In the genomic region with DNA sequence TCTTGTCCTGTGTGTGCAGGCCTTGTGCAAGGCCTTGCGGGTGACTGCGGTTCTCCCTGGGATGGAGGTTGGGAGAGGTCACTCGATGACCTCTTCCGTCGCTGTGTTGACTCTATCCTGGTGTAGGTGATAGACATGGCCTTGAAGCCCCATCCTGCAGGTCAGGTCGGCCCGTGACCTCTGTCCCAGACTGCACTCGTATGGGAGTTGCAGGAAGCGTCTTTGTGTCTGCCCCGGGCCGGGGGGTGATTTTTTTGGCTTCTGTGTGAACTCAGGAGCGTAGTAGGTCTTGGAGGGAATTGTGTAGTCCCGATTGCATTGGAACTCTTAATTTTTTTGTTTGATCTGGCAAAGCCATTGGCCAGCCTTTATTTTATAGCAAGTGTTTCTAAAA, we compare ENCODE assay signal across 8 mouse cellular contexts. TPM values are rescaled to one million over a fixed set of nuclear protein-coding genes. Genes with fewer than 3 reads are reported as not detected.
DNase-seq lines count a peak whose midpoint lies in the region; ATAC-seq and TF ChIP-seq lines count a peak whose summit lies in the region.

No protein-coding gene starts in this region.

- no peaks in the 10 kb centered on the region for H3K9me3 ChIP-seq in megakaryocyte, embryonic 14.5 days
- no peaks in the 10 kb centered on the region for H3K9me3 ChIP-seq in limb, embryonic 11.5 days (ENCODE audit: control insufficient read depth, low read length)

- TF ChIP-seq POLR2A in embryonic fibroblast, embryonic 13.5 days (IDR thresholded peaks at IDR 0.05; ENCODE audit: low read depth, low read length), result no peak
- no peak for TF ChIP-seq POLR2A in olfactory bulb, adult 2 months (IDR thresholded peaks at IDR 0.05; ENCODE audit: insufficient read depth, low read depth, low read length)

- peaks cover 68% of the 10 kb centered on the region for H3K4me1 ChIP-seq in megakaryocyte, embryonic 14.5 days
- peaks cover 14% of the 10 kb centered on the region for H3K4me1 ChIP-seq in embryonic fibroblast, embryonic 13.5 days (ENCODE audit: control insufficient read depth, insufficient read depth, low read length)
- peaks cover 2% of the 10 kb centered on the region; the same call in 1 of the 2 replicates for H3K4me1 ChIP-seq in limb, embryonic 11.5 days (ENCODE audit: control insufficient read depth, insufficient read depth, low read length)
- peaks cover 26% of the 10 kb centered on the region for H3K4me1 ChIP-seq in olfactory bulb, adult 2 months (ENCODE audit: control insufficient read depth, insufficient read depth, low read length)

- ATAC-seq in megakaryocyte, adult 5-6 weeks (ENCODE audit: poor library complexity, severe bottlenecking), result no peak; the same call in 1 of the 2 replicates
- 0 out of 2 replicates have a peak, but pooled peaks have one; percentile 2 for ATAC-seq in limb, embryonic 11.5 days (ENCODE audit: insufficient number of reproducible peaks, low FRiP score, low TSS enrichment, low read depth)

- H3K4me2 ChIP-seq in limb, embryonic 11.5 days (ENCODE audit: low read depth, severe bottlenecking), result peak overlapping the region; percentile 83

- peak overlapping the region; percentile 46 for H3K27ac ChIP-seq in embryonic fibroblast, embryonic 13.5 days (ENCODE audit: insufficient read depth, low read length)
- H3K27ac ChIP-seq in limb, embryonic 11.5 days (replicated peaks; ENCODE audit: low read depth, low read length), result peak overlapping the region; percentile 55; the same call in 1 of the 2 replicates
- H3K27ac ChIP-seq in olfactory bulb, adult 2 months (ENCODE audit: insufficient read depth, low read depth, low read length), result peak overlapping the region; percentile 97

- H3K4me3 ChIP-seq in megakaryocyte, embryonic 14.5 days (replicated peaks), result peak overlapping the region; percentile 96
- peak overlapping the region; percentile 92 for H3K4me3 ChIP-seq in embryonic fibroblast, embryonic 13.5 days (ENCODE audit: insufficient read depth, low read length)
- H3K4me3 ChIP-seq in limb, embryonic 11.5 days (ENCODE audit: low read depth, low read length), result peak overlapping the region; percentile 79
- peak overlapping the region; percentile 80 for H3K4me3 ChIP-seq in olfactory bulb, adult 2 months (ENCODE audit: insufficient read depth, low read depth, low read length)

- DNase-seq in limb, embryonic 11.5 days (ENCODE audit: low spot score), result no peak
- no peak for DNase-seq in cerebellum, adult 9-11 months
- DNase-seq in T-cell, adult 2 months (ENCODE audit: low spot score), result no peak
- DNase-seq in layer of hippocampus, postnatal 10 days (ENCODE audit: low spot score in 2 of 2), result no peak

- no peaks in the 10 kb centered on the region for H3K27me3 ChIP-seq in megakaryocyte, embryonic 14.5 days (replicated peaks)
- no peaks in the 10 kb centered on the region for H3K27me3 ChIP-seq in limb, embryonic 11.5 days (ENCODE audit: control insufficient read depth, insufficient read depth, low read length)

- WGBS in limb, embryonic 11.5 days, result 8% methylated on average over 13 of the region's 13 CpGs
- 0% methylated on average over 13 of the region's 13 CpGs for WGBS in olfactory bulb, adult 2 months

- peak overlapping the region; percentile 87 for H3K9ac ChIP-seq in limb, embryonic 11.5 days (ENCODE audit: low read length)

- no peak for TF ChIP-seq CTCF in embryonic fibroblast, embryonic 13.5 days (IDR thresholded peaks at IDR 0.05; ENCODE audit: borderline replicate concordance, insufficient read depth, low read length)
- no peak for TF ChIP-seq CTCF in olfactory bulb, adult 2 months (IDR thresholded peaks at IDR 0.05; ENCODE audit: insufficient read depth, low read depth, low read length)

- peaks cover 34% of the 10 kb centered on the region for H3K36me3 ChIP-seq in megakaryocyte, embryonic 14.5 days (replicated peaks; ENCODE audit: low read length)
- H3K36me3 ChIP-seq in limb, embryonic 11.5 days (ENCODE audit: control insufficient read depth, insufficient read depth, low read length), result no peaks in the 10 kb centered on the region; the same call in 1 of the 2 replicates

RNA-seq across cellular contexts. Expression of a gene that starts 0.6 kb away (rescaled TPM):
- polyA plus RNA-seq in megakaryocyte, embryonic 14.5 days (2012; ENCODE audit: insufficient read depth, low replicate concordance), result 220 and 417 TPM in 2 replicates
- total RNA-seq in megakaryocyte, adult 5-6 weeks (2015), result 2,144 and 2,167 TPM in 2 replicates
- total RNA-seq in megakaryocyte, adult 5-6 weeks (2017), result 2,372 and 2,545 TPM in 2 replicates
- polyA plus RNA-seq in embryonic fibroblast, embryonic 13.5 days (2011; ENCODE audit: insufficient read length, low read depth, missing spikeins), result 665 and 734 TPM in 2 replicates
- polyA plus RNA-seq in limb, embryonic 11.5 days (2014; fragmentation: Nextera tagmentation; extraction: Ambion mirVana), result 50.6 and 54.8 TPM in 2 replicates
- 231 and 580 TPM in 2 replicates for polyA plus RNA-seq in olfactory bulb, adult 2 months (2012; ENCODE audit: insufficient read depth, insufficient read length, low replicate concordance, missing spikeins)
- total RNA-seq in layer of hippocampus, postnatal 10 days (2021), result 1,000 to 10,000 TPM; 1,223 to 1,254 TPM

RNA-seq across cellular contexts. Expression of a gene that starts 58.9 kb away (rescaled TPM):
- not detected in 2 replicates for polyA plus RNA-seq in megakaryocyte, embryonic 14.5 days (2012; ENCODE audit: insufficient read depth, low replicate concordance)
- total RNA-seq in megakaryocyte, adult 5-6 weeks (2015), result 0.25 TPM in 1 of 2 replicates, not detected in the other
- 0.15 and 0.16 TPM in 2 replicates for total RNA-seq in megakaryocyte, adult 5-6 weeks (2017)
- polyA plus RNA-seq in embryonic fibroblast, embryonic 13.5 days (2011; ENCODE audit: insufficient read length, low read depth, missing spikeins), result 0.13 and 0.63 TPM in 2 replicates
- 1.3 and 2.0 TPM in 2 replicates for polyA plus RNA-seq in limb, embryonic 11.5 days (2014; fragmentation: Nextera tagmentation; extraction: Ambion mirVana)
- polyA plus RNA-seq in olfactory bulb, adult 2 months (2012; ENCODE audit: insufficient read depth, insufficient read length, low replicate concordance, missing spikeins), result not detected in 2 replicates
- total RNA-seq in layer of hippocampus, postnatal 10 days (2021), result 1 to 10 TPM; 2.5 to 3.3 TPM

Comparison
In these comparisons a context has a peak if more than half of its experiments do, and no peak if none do; other contexts are left out.
1. H3K27ac ChIP-seq: peak in every context shown above with its lines; median percentile 97 in olfactory bulb, adult 2 months; 55 in limb, embryonic 11.5 days; 46 in embryonic fibroblast, embryonic 13.5 days.